Comparison of ENCODE assay signal across 8 mouse cellular contexts in genomic region chr11:5064282-5065055, GRCm38 (mm10). TPM values are rescaled to one million over a fixed set of nuclear protein-coding genes. Genes with fewer than 3 reads are reported as not detected.
DNase-seq lines count a peak whose midpoint lies in the region; ATAC-seq and TF ChIP-seq lines count a peak whose summit lies in the region.

No protein-coding gene starts in this region.

- no peak for ATAC-seq in CD4-positive, CD25-positive, alpha-beta regulatory T cell, adult 4 months
- no peak for ATAC-seq in intestine, postnatal 0 days
- ATAC-seq in midbrain, embryonic 12.5 days (ENCODE audit: low FRiP score, low read depth): peak; percentile 2; the same call in 1 of the 2 replicates

- no peak for TF ChIP-seq CTCF in intestine, postnatal 0 days (IDR thresholded peaks at IDR 0.05; ENCODE audit: low read depth)

- peak; percentile 55 for DNase-seq in CD4-positive, CD25-positive, alpha-beta regulatory T cell, adult 2 months (ENCODE audit: low read depth, low spot score)
- DNase-seq in urinary bladder, postnatal 25 days (ENCODE audit: low spot score): peak; percentile 25
- DNase-seq in urinary bladder, postnatal 14 days (ENCODE audit: low spot score): no peak
- no peak for DNase-seq in ovary, postnatal 36 days (ENCODE audit: low spot score)
- no peak for DNase-seq in thymus, postnatal 25 days

- H3K27me3 ChIP-seq in intestine, postnatal 0 days (replicated peaks; ENCODE audit: control insufficient read depth, insufficient read depth, low read length): peaks cover 11% of the 10 kb centered on the region
- H3K27me3 ChIP-seq in midbrain, embryonic 12.5 days: peaks cover 55% of the 10 kb centered on the region

- no peaks in the 10 kb centered on the region for H3K9me3 ChIP-seq in intestine, postnatal 0 days (ENCODE audit: control insufficient read depth)
- no peaks in the 10 kb centered on the region for H3K9me3 ChIP-seq in midbrain, embryonic 12.5 days

- H3K4me1 ChIP-seq in intestine, postnatal 0 days (replicated peaks; ENCODE audit: control insufficient read depth, insufficient read depth, low read length): peaks cover 18% of the 10 kb centered on the region
- H3K4me1 ChIP-seq in midbrain, embryonic 12.5 days: peaks cover 42% of the 10 kb centered on the region

- peak overlapping the region; percentile 67 for H3K9ac ChIP-seq in intestine, postnatal 0 days (ENCODE audit: low read depth, low read length)
- peak overlapping the region; percentile 73 for H3K9ac ChIP-seq in midbrain, embryonic 12.5 days (replicated peaks)

- H3K27ac ChIP-seq in intestine, postnatal 0 days (ENCODE audit: low read depth, low read length): peak overlapping the region; percentile 68; the same call in 1 of the 2 replicates
- H3K27ac ChIP-seq in midbrain, embryonic 12.5 days (replicated peaks): no peak overlapping the region

- H3K36me3 ChIP-seq in intestine, postnatal 0 days (ENCODE audit: control insufficient read depth, insufficient read depth): peaks cover 21% of the 10 kb centered on the region; the same call in 1 of the 2 replicates
- peaks cover 18% of the 10 kb centered on the region for H3K36me3 ChIP-seq in midbrain, embryonic 12.5 days

- WGBS in intestine, postnatal 0 days: 21% methylated on average over 38 of the region's 38 CpGs
- 18% methylated on average over 38 of the region's 38 CpGs for WGBS in midbrain, embryonic 12.5 days

- peak overlapping the region; percentile 94 for H3K4me2 ChIP-seq in intestine, postnatal 0 days (replicated peaks; ENCODE audit: low read depth)
- H3K4me2 ChIP-seq in midbrain, embryonic 12.5 days (replicated peaks): peak overlapping the region; percentile 86

- H3K4me3 ChIP-seq in intestine, postnatal 0 days (ENCODE audit: low read depth, low read length): peak overlapping the region; percentile 71
- peak overlapping the region; percentile 69 for H3K4me3 ChIP-seq in midbrain, embryonic 12.5 days

RNA-seq across cellular contexts. Expression of gene Gas2l1, which starts 0.7 kb away (rescaled TPM):
- under 1 TPM; 0.35 to 0.71 TPM for polyA plus RNA-seq in CD4-positive, CD25-positive, alpha-beta regulatory T cell, adult 4 months (2017; shearing (Covaris generic))
- 18.9 and 22.8 TPM in 2 replicates for polyA plus RNA-seq in intestine, postnatal 0 days (2015; fragmentation: Nextera tagmentation; extraction: Ambion mirVana)
- 31.9 and 35.0 TPM in 2 replicates for polyA plus RNA-seq in midbrain, embryonic 12.5 days (2016; fragmentation: Nextera tagmentation; extraction: Ambion mirVana)

RNA-seq across cellular contexts. Expression of gene Rasl10a, which starts 6.5 kb away (rescaled TPM):
- not detected for polyA plus RNA-seq in CD4-positive, CD25-positive, alpha-beta regulatory T cell, adult 4 months (2017; shearing (Covaris generic))
- polyA plus RNA-seq in intestine, postnatal 0 days (2015; fragmentation: Nextera tagmentation; extraction: Ambion mirVana): 0.93 and 1.2 TPM in 2 replicates
- 0.37 and 0.63 TPM in 2 replicates for polyA plus RNA-seq in midbrain, embryonic 12.5 days (2016; fragmentation: Nextera tagmentation; extraction: Ambion mirVana)

RNA-seq across cellular contexts. Expression of gene Rhbdd3, which starts 34.3 kb away (rescaled TPM):
- polyA plus RNA-seq in CD4-positive, CD25-positive, alpha-beta regulatory T cell, adult 4 months (2017; shearing (Covaris generic)): 1 to 10 TPM; 2.7 to 3.7 TPM
- polyA plus RNA-seq in intestine, postnatal 0 days (2015; fragmentation: Nextera tagmentation; extraction: Ambion mirVana): 17.1 and 17.5 TPM in 2 replicates
- 29.0 and 30.3 TPM in 2 replicates for polyA plus RNA-seq in midbrain, embryonic 12.5 days (2016; fragmentation: Nextera tagmentation; extraction: Ambion mirVana)

RNA-seq across cellular contexts. Expression of gene Ewsr1, which starts 34.6 kb away (rescaled TPM):
- polyA plus RNA-seq in CD4-positive, CD25-positive, alpha-beta regulatory T cell, adult 4 months (2017; shearing (Covaris generic)): 100 to 1,000 TPM; 160 to 163 TPM
- polyA plus RNA-seq in intestine, postnatal 0 days (2015; fragmentation: Nextera tagmentation; extraction: Ambion mirVana): 185 and 196 TPM in 2 replicates
- 891 and 892 TPM in 2 replicates for polyA plus RNA-seq in midbrain, embryonic 12.5 days (2016; fragmentation: Nextera tagmentation; extraction: Ambion mirVana)

Comparison
In these comparisons a context has a peak if more than half of its experiments do, and no peak if none do; other contexts are left out.
1. DNase-seq: peak in CD4-positive, CD25-positive, alpha-beta regulatory T cell, adult 2 months (single experiment) and urinary bladder, postnatal 25 days (single experiment); none in urinary bladder, postnatal 14 days (single experiment), ovary, postnatal 36 days (single experiment) and thymus, postnatal 25 days (single experiment).
2. RNA of gene Gas2l1, which starts 0.7 kb away (polyA plus RNA-seq): 31.9 to 35.0 TPM in midbrain, embryonic 12.5 days and 18.9 to 22.8 TPM in intestine, postnatal 0 days; 0.35 to 0.71 TPM in CD4-positive, CD25-positive, alpha-beta regulatory T cell, adult 4 months; every median in the first group is over 10 times any median in the second.